Mouse (Mus musculus) cerebellum, adult 9-11 months (tissue): ENCODE measurements around the gene Hspa2.
"Not testable (repeated sequence)": the region's sequence is repeated elsewhere in the genome, so short reads cannot be mapped to it uniquely, and the experiment has no call there.

Experiments
- DNase-seq: peaks from one replicate; pipeline ENCODE4 v3.0.0; 2022

Gene Hspa2

GRCm38 (mm10) chr12:76435549-76435948, 31.6 kb downstream of the Hspa2 start:
- DNase-seq, result no peak

GRCm38 (mm10) chr12:76443488-76443887, 39.5 kb downstream of the Hspa2 start:
- DNase-seq, result not testable (repeated sequence)

GRCm38 (mm10) chr12:76444359-76444772, 40.4 kb downstream of the Hspa2 start:
- no peak for DNase-seq

GRCm38 (mm10) chr12:76444862-76445261, 40.9 kb downstream of the Hspa2 start:
- no peak for DNase-seq

- no peak for DNase-seq
These were observed 42.2 kb downstream of the Hspa2 start for GRCm38 (mm10) chr12:76446201-76446600.

GRCm38 (mm10) chr12:76448127-76448526, 44.2 kb downstream of the Hspa2 start:
- no peak for DNase-seq

- DNase-seq, result no peak
These were observed 48.2 kb downstream of the Hspa2 start for GRCm38 (mm10) chr12:76452203-76452602.
